Mouse (Mus musculus) colon, adult 2 months (tissue): Measurements from ENCODE around the gene Nosip. TPM values are rescaled to one million over a fixed set of nuclear protein-coding genes. Genes with fewer than 3 reads are reported as not detected.

Experiments used
- polyA plus RNA-seq: library from polyadenylated mRNA; depleted of rRNA; stranded (reverse); fragments of >200 nt; gene quantifications from 2 replicates; pipeline ENCODE4 v1.2.3, GENCODE M21; 2012; rRNA removed

Nosip gene
- polyA plus RNA-seq: 98.1 and 100 TPM in 2 replicates

GRCm38 (mm10) chr7:45062239-45062835, at the start of gene Nosip, which contains the start of gene Prrg2:
Gene Nosip (plus strand): TSS chr7:45062429.
Gene Prrg2 (minus strand): TSS chr7:45062677.

GRCm38 (mm10) chr7:45015957-45016612, 46.1 kb upstream of the Nosip start, which contains the start of gene Scaf1:
Gene Scaf1 (minus strand): TSS chr7:45016363.

GRCm38 (mm10) chr7:45017242-45018061, 44.8 kb upstream of the Nosip start, which contains the start of gene Rras:
Gene Rras (plus strand): TSS chr7:45017961.

DNA sequence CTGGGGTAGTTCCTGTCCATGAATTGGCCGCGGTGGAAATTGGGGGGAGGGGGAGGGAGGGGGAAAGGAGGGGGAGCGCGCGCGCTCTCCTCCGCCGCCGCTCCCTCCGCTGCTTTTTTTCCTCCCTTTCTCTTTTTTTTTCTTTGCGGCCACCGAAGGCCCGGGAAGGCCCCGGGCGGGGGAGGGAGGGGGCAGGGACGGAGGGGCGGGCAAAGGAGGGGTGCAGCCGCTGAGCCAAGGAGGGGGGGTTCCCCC, 9.4 kb upstream of the Nosip start, which contains the start of gene Prr12:
Gene Prr12 (minus strand): TSS at position 20 of the 255 bp plus-strand sequence.

DNA sequence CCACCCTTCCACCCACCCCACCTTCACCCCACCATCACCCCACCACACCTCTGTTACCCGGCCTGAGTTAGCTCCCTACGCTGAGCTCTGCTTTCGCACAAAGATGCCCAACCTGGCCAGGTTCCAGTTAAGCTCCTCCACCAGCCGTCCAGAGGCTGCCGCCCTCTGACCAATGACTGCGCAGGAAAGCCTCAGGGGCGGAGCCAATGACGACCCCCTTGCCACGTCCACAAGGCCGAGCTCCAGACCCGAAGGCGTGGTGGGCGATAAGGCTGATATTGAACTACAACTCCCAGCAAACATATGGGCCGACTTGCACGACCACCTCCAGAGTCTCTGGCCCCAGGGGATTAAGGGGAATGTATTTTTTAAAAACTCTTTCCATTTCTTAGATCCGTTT, 29.8 kb downstream of the Nosip start, which contains the start of gene Rcn3:
Gene Rcn3 (minus strand): TSS at position 174 of the 400 bp plus-strand sequence.

GRCm38 (mm10) chr7:45103652-45104180, 41.5 kb downstream of the Nosip start, which contains the start of gene Fcgrt:
Gene Fcgrt (minus strand): TSS chr7:45103851.

GRCm38 (mm10) chr7:45124224-45125143, 62.3 kb downstream of the Nosip start, which contains the start of gene Rps11:
Gene Rps11 (minus strand): TSS chr7:45124439.

Other genes with a start within 250 kb of the Nosip start
- 61.5 and 65.7 TPM in 2 replicates for gene Nup62, start 246.3 kb upstream of the Nosip start, polyA plus RNA-seq
- gene Il4i1, start 246.0 kb upstream of the Nosip start, polyA plus RNA-seq: 7.8 and 10.3 TPM in 2 replicates
- 85.4 and 120 TPM in 2 replicates for gene Atf5, start 245.8 kb upstream of the Nosip start, polyA plus RNA-seq
- 188 and 210 TPM in 2 replicates for gene Akt1s1, start 213.4 kb upstream of the Nosip start, polyA plus RNA-seq
- gene Tbc1d17, start 213.3 kb upstream of the Nosip start, polyA plus RNA-seq: 71.5 and 99.3 TPM in 2 replicates
- 53.4 and 64.9 TPM in 2 replicates for gene Pnkp, start 205.3 kb upstream of the Nosip start, polyA plus RNA-seq
- 241 and 272 TPM in 2 replicates for gene Ptov1, start 192.6 kb upstream of the Nosip start, polyA plus RNA-seq
- 304 and 344 TPM in 2 replicates for gene Med25, start 169.7 kb upstream of the Nosip start, polyA plus RNA-seq
- 59.1 and 65.3 TPM in 2 replicates for gene Fuz, start 166.3 kb upstream of the Nosip start, polyA plus RNA-seq
- gene Ap2a1, start 132.9 kb upstream of the Nosip start, polyA plus RNA-seq: 94.2 and 104 TPM in 2 replicates
- not detected in 2 replicates for gene Tsks, start 119.2 kb upstream of the Nosip start, polyA plus RNA-seq
- 14.6 and 20.4 TPM in 2 replicates for gene Cpt1c, start 87.6 kb upstream of the Nosip start, polyA plus RNA-seq
- gene Prmt1, start 75.9 kb upstream of the Nosip start, polyA plus RNA-seq: 75.9 and 81.7 TPM in 2 replicates
- gene Irf3, start 64.8 kb upstream of the Nosip start, polyA plus RNA-seq: 114 and 134 TPM in 2 replicates
- gene Bcl2l12, start 63.7 kb upstream of the Nosip start, polyA plus RNA-seq: 32.2 and 35.0 TPM in 2 replicates
- 82.6 and 102 TPM in 2 replicates for gene Scaf1, start 46.1 kb upstream of the Nosip start, polyA plus RNA-seq
- gene Rras, start 44.5 kb upstream of the Nosip start, polyA plus RNA-seq: 123 and 160 TPM in 2 replicates
- gene Prr12, start 9.5 kb upstream of the Nosip start, polyA plus RNA-seq: 7.7 and 10.0 TPM in 2 replicates
- 140 and 174 TPM in 2 replicates for gene Prrg2, start 248 bp downstream of the Nosip start, polyA plus RNA-seq
- 118 and 163 TPM in 2 replicates for gene Rcn3, start 29.8 kb downstream of the Nosip start, polyA plus RNA-seq
- gene Fcgrt, start 41.4 kb downstream of the Nosip start, polyA plus RNA-seq: 83.0 and 96.0 TPM in 2 replicates
- 149 and 231 TPM in 2 replicates for gene Rps11, start 62.0 kb downstream of the Nosip start, polyA plus RNA-seq
- 1,458 and 1,702 TPM in 2 replicates for gene Rpl13a, start 66.3 kb downstream of the Nosip start, polyA plus RNA-seq
- 0.47 and 0.50 TPM in 2 replicates for gene Gm45713, start 73.8 kb downstream of the Nosip start, polyA plus RNA-seq
- 43.2 and 54.5 TPM in 2 replicates for gene Flt3l, start 74.0 kb downstream of the Nosip start, polyA plus RNA-seq
- gene Pih1d1, start 91.9 kb downstream of the Nosip start, polyA plus RNA-seq: 54.6 and 63.2 TPM in 2 replicates
- 107 and 124 TPM in 2 replicates for gene Aldh16a1, start 92.2 kb downstream of the Nosip start, polyA plus RNA-seq
- 0.09 and 0.20 TPM in 2 replicates for gene Slc17a7, start 101.5 kb downstream of the Nosip start, polyA plus RNA-seq
- not detected in 2 replicates for gene Gfy, start 117.1 kb downstream of the Nosip start, polyA plus RNA-seq
- gene Pth2, start 118.6 kb downstream of the Nosip start, polyA plus RNA-seq: not detected in 2 replicates
- 0.05 TPM in 1 of 2 replicates, not detected in the other for gene Ccdc155, start 142.5 kb downstream of the Nosip start, polyA plus RNA-seq
- 1.3 and 2.3 TPM in 2 replicates for gene Dkkl1, start 149.7 kb downstream of the Nosip start, polyA plus RNA-seq
- 10.7 and 13.9 TPM in 2 replicates for gene Tead2, start 153.3 kb downstream of the Nosip start, polyA plus RNA-seq
- 34.3 and 38.4 TPM in 2 replicates for gene Cd37, start 176.7 kb downstream of the Nosip start, polyA plus RNA-seq
- gene Slc6a16, start 178.7 kb downstream of the Nosip start, polyA plus RNA-seq: not detected in 2 replicates
- not detected in 2 replicates for gene Slc6a21, start 215.1 kb downstream of the Nosip start, polyA plus RNA-seq